Mouse (Mus musculus) ES-Bruce4 (cell line): ENCODE results near the gene Bche. TPM values are rescaled to one million over a fixed set of nuclear protein-coding genes. Genes with fewer than 3 reads are reported as not detected.

Experiments
- H3K27ac ChIP-seq: 2 replicates; pipeline ENCODE4 v1.5.1; 2012; ENCODE audit warnings: low read length, inconsistent platforms; ENCODE audit not compliant: insufficient read depth
- H3K27me3 ChIP-seq: 2 replicates; pipeline ENCODE4 v1.6.1; 2012; ENCODE audit warnings: mild to moderate bottlenecking, low read length, inconsistent platforms; ENCODE audit not compliant: control insufficient read depth, poor library complexity, insufficient read depth, severe bottlenecking
- H3K36me3 ChIP-seq: 2 replicates; pipeline ENCODE4 v1.6.1; 2012; ENCODE audit warnings: inconsistent platforms, mild to moderate bottlenecking, low read length, moderate library complexity; ENCODE audit not compliant: control insufficient read depth, poor library complexity, insufficient read depth, severe bottlenecking
- H3K4me1 ChIP-seq: one replicate; pipeline ENCODE4 v1.8.1; 2011; ENCODE audit warnings: low read length; ENCODE audit not compliant: control insufficient read depth, insufficient read depth
- H3K4me3 ChIP-seq: 2 replicates; pipeline ENCODE4 v1.5.1; 2011; ENCODE audit warnings: low read depth, mild to moderate bottlenecking, low read length
- H3K9ac ChIP-seq: 2 replicates; pipeline ENCODE4 v1.6.1; 2012; ENCODE audit warnings: low read depth, mild to moderate bottlenecking, inconsistent platforms; ENCODE audit not compliant: poor library complexity, severe bottlenecking
- H3K9me3 ChIP-seq: replicated peaks from 2 replicates; pipeline ENCODE4 v1.6.1; 2012; ENCODE audit warnings: mild to moderate bottlenecking, low read length, inconsistent platforms; ENCODE audit not compliant: control insufficient read depth, poor library complexity, insufficient read depth, severe bottlenecking
- CTCF ChIP-seq: IDR thresholded peaks from one replicate; pipeline ENCODE4 v1.8.1; 2011; ENCODE audit warnings: low read depth, low read length
- EP300 ChIP-seq: IDR thresholded peaks from 2 replicates; pipeline ENCODE4 v1.6.1; 2011; ENCODE audit warnings: low read depth, low read length; ENCODE audit not compliant: insufficient read depth
- POLR2A ChIP-seq: IDR thresholded peaks from one replicate; pipeline ENCODE4 v1.8.1; 2011; ENCODE audit warnings: low read length; ENCODE audit not compliant: insufficient read depth
- polyA plus RNA-seq: library from polyadenylated mRNA; stranded (reverse); fragments of >200 nt; gene quantifications from 2 replicates; pipeline ENCODE4 v1.2.4, GENCODE M21; 2011; ENCODE audit warnings: low read depth; ENCODE audit not compliant: missing spikeins, insufficient read depth, insufficient read length

Bche gene
- polyA plus RNA-seq, 1 experiment: 0.48 TPM

- Histone ChIP-seq H3K36me3 (no peaks in the 10 kb centered on the region), H3K27ac (no peak overlapping the region), H3K9me3 (no peaks in the 10 kb centered on the region), H3K4me3 (no peak overlapping the region), H3K9ac (no peak overlapping the region), H3K27me3 (no peaks in the 10 kb centered on the region), H3K4me1 (no peaks in the 10 kb centered on the region)
- no peak for TF ChIP-seq CTCF
- no peak for TF ChIP-seq EP300
- no peak for TF ChIP-seq POLR2A
Measured at GRCm38 (mm10) chr3:73668172-73668571, 40.0 kb downstream of the Bche start.

GRCm38 (mm10) chr3:73667245-73668131 lies 40.7 kb downstream of the Bche start:
- no peaks in the 10 kb centered on the region for H3K4me1 ChIP-seq
- H3K4me3 ChIP-seq: no peak overlapping the region
- no peaks in the 10 kb centered on the region for H3K36me3 ChIP-seq
- H3K9ac ChIP-seq: no peak overlapping the region
- no peaks in the 10 kb centered on the region for H3K9me3 ChIP-seq
- TF ChIP-seq CTCF (no peak), POLR2A (no peak), EP300 (no peak)
- H3K27me3 ChIP-seq: no peaks in the 10 kb centered on the region
- no peak overlapping the region for H3K27ac ChIP-seq

- no peak overlapping the region for H3K9ac ChIP-seq
- H3K9me3 ChIP-seq: no peaks in the 10 kb centered on the region
- H3K4me1 ChIP-seq: no peaks in the 10 kb centered on the region
- H3K27me3 ChIP-seq: no peaks in the 10 kb centered on the region
- no peak for TF ChIP-seq EP300
- TF ChIP-seq POLR2A: no peak
- no peak for TF ChIP-seq CTCF
- H3K36me3 ChIP-seq: no peaks in the 10 kb centered on the region
- H3K27ac ChIP-seq: no peak overlapping the region
- H3K4me3 ChIP-seq: no peak overlapping the region
Measured at GRCm38 (mm10) chr3:73650281-73650680, 57.9 kb downstream of the Bche start.

GRCm38 (mm10) chr3:73647064-73647463 lies 61.2 kb downstream of the Bche start:
- Histone ChIP-seq H3K27me3 (no peaks in the 10 kb centered on the region), H3K27ac (no peak overlapping the region), H3K36me3 (no peaks in the 10 kb centered on the region), H3K9me3 (no peaks in the 10 kb centered on the region), H3K4me3 (no peak overlapping the region), H3K4me1 (no peaks in the 10 kb centered on the region), H3K9ac (no peak overlapping the region)
- TF ChIP-seq CTCF: no peak
- no peak for TF ChIP-seq POLR2A
- TF ChIP-seq EP300: no peak

GRCm38 (mm10) chr3:73611421-73611820 lies 96.8 kb downstream of the Bche start:
- Histone ChIP-seq H3K4me1 (no peaks in the 10 kb centered on the region), H3K9me3 (no peaks in the 10 kb centered on the region), H3K27ac (no peak overlapping the region), H3K4me3 (no peak overlapping the region), H3K36me3 (no peaks in the 10 kb centered on the region), H3K9ac (no peak overlapping the region), H3K27me3 (no peaks in the 10 kb centered on the region)
- TF ChIP-seq CTCF (no peak), EP300 (no peak), POLR2A (no peak)

- Histone ChIP-seq H3K27me3 (no peaks in the 10 kb centered on the region), H3K4me3 (no peak overlapping the region), H3K36me3 (no peaks in the 10 kb centered on the region), H3K27ac (no peak overlapping the region), H3K4me1 (no peaks in the 10 kb centered on the region), H3K9me3 (no peaks in the 10 kb centered on the region), H3K9ac (no peak overlapping the region)
- no peak for TF ChIP-seq POLR2A
- TF ChIP-seq EP300: no peak
Measured at GRCm38 (mm10) chr3:73591757-73592533, 116.3 kb downstream of the Bche start.
